Mouse (Mus musculus) heart, postnatal 0 days (tissue): Measurements from ENCODE around the gene Atcay. TPM values are rescaled to one million over a fixed set of nuclear protein-coding genes. Genes with fewer than 3 reads are reported as not detected.
"Not testable (repeated sequence)": the region's sequence is repeated elsewhere in the genome, so short reads cannot be mapped to it uniquely, and the experiment has no call there.

Source experiments
- ATAC-seq: fragments of 200-750 bp; cut with Nextera tagmentation; 2 replicates; pipeline ENCODE4 v1.8.0; 2017; ENCODE audit warnings: low read depth, moderate number of reproducible peaks, moderate library complexity; ENCODE audit not compliant: insufficient read depth
- DNase-seq: peaks from one replicate; pipeline ENCODE4 v3.0.0-alpha.2; 2016; ENCODE audit warnings: low spot score
- H3K27ac ChIP-seq: fragments of 300-500 bp; sonication (generic); 2 replicates; pipeline ENCODE4 v1.5.1; 2014; ENCODE audit warnings: low read depth, mild to moderate bottlenecking
- H3K27me3 ChIP-seq: fragments of 300-500 bp; sonication (generic); 2 replicates; pipeline ENCODE4 v1.6.1; 2014; ENCODE audit warnings: low read length, mixed read lengths; ENCODE audit not compliant: control insufficient read depth, insufficient read depth
- H3K36me3 ChIP-seq: fragments of 300-500 bp; sonication (generic); replicated peaks from 2 replicates; pipeline ENCODE4 v1.6.1; 2014; ENCODE audit warnings: low read length, mixed read lengths; ENCODE audit not compliant: control insufficient read depth, insufficient read depth
- H3K4me1 ChIP-seq: fragments of 300-500 bp; sonication (generic); 2 replicates; pipeline ENCODE4 v1.6.1; 2014; ENCODE audit warnings: antibody characterized with exemption; ENCODE audit not compliant: control insufficient read depth, insufficient read depth
- H3K4me2 ChIP-seq: fragments of 300-500 bp; sonication (generic); 2 replicates; pipeline ENCODE4 v1.6.1; 2014; ENCODE audit warnings: low read depth, mild to moderate bottlenecking, low read length, moderate library complexity
- H3K4me3 ChIP-seq: fragments of 300-500 bp; sonication (generic); 2 replicates; pipeline ENCODE4 v1.5.1; 2014; ENCODE audit warnings: low read depth, low read length
- H3K9ac ChIP-seq: fragments of 300-500 bp; sonication (generic); replicated peaks from 2 replicates; pipeline ENCODE4 v1.6.1; 2014; ENCODE audit warnings: low read depth, low read length, mixed read lengths
- H3K9me3 ChIP-seq: fragments of 300-500 bp; sonication (generic); replicated peaks from 2 replicates; pipeline ENCODE4 v1.6.1; 2016; ENCODE audit warnings: low read length; ENCODE audit not compliant: control insufficient read depth
- CTCF ChIP-seq: IDR thresholded peaks from 2 replicates; pipeline ENCODE4 v1.5.1; 2016; ENCODE audit warnings: antibody characterized with exemption, control low read depth, low read depth
- EP300 ChIP-seq: IDR thresholded peaks from 2 replicates; pipeline ENCODE4 v1.6.1; 2016; ENCODE audit warnings: antibody characterized with exemption, low read depth
- WGBS: fragments of 180-500 bp; shearing (Covaris S2); extraction: QIAGEN DNeasy Blood & Tissue Kit; methylation state at CpG from one replicate; pipeline ENCODE4 v1.1.7; 2014; 5-methylcytosine and 5-hydroxymethylcytosine counted together
- polyA plus RNA-seq: library from polyadenylated mRNA; unstranded; fragments of >200 nt; fragmentation: Nextera tagmentation; extraction: Ambion mirVana; gene quantifications from 2 replicates; pipeline ENCODE4 v1.2.1, GENCODE M21; 2015
- total RNA-seq: library from RNA; depleted of rRNA; stranded (reverse); fragments of >200 nt; gene quantifications from 2 replicates; pipeline ENCODE4 v1.2.3, GENCODE M21; 2014; ENCODE audit warnings: low replicate concordance

Gene Atcay
- total and polyA plus RNA-seq, 2 experiments from 2014 or later, result 0.25 TPM; not detected in 1

- Histone ChIP-seq H3K9me3 (no peaks in the 10 kb centered on the region), H3K27ac (no peak overlapping the region), H3K36me3 (peaks cover 25% of the 10 kb centered on the region), H3K9ac (no peak overlapping the region), H3K27me3 (no peaks in the 10 kb centered on the region), H3K4me2 (no peak overlapping the region), H3K4me1 (peaks cover 21% of the 10 kb centered on the region), H3K4me3 (no peak overlapping the region)
- DNase-seq (no peak), ATAC-seq (no peak)
- TF ChIP-seq CTCF, result no peak
- TF ChIP-seq EP300, result no peak
- 92% methylated on average over 9 of the region's 9 CpGs for WGBS
Observed at GRCm38 (mm10) chr10:81187161-81187560, 43.5 kb downstream of the Atcay start.

- Histone ChIP-seq H3K4me2 (no peak overlapping the region), H3K36me3 (peaks cover 49% of the 10 kb centered on the region), H3K9me3 (no peaks in the 10 kb centered on the region), H3K27ac (peak overlapping the region; percentile 90), H3K4me3 (no peak overlapping the region), H3K27me3 (no peaks in the 10 kb centered on the region), H3K4me1 (peaks cover 14% of the 10 kb centered on the region), H3K9ac (no peak overlapping the region)
- peak; percentile 27; the same call in 1 of the 2 replicates for TF ChIP-seq EP300
- no peak for TF ChIP-seq CTCF
- ATAC-seq (no peak), DNase-seq (peak; percentile 41)
- 9% methylated on average over 4 of the region's 4 CpGs for WGBS
Observed at GRCm38 (mm10) chr10:81184765-81185164, 45.9 kb downstream of the Atcay start.

GRCm38 (mm10) chr10:81183805-81184204, 46.8 kb downstream of the Atcay start, which contains the start of gene 4930442H23Rik:
Gene 4930442H23Rik (minus strand): TSS chr10:81183849.
- Histone ChIP-seq H3K36me3 (peaks cover 57% of the 10 kb centered on the region), H3K4me3 (peak within 1 kb of the TSS; percentile 62), H3K27me3 (no peaks in the 10 kb centered on the region), H3K4me2 (peak within 1 kb of the TSS; percentile 58), H3K9me3 (no peaks in the 10 kb centered on the region), H3K9ac (peak within 1 kb of the TSS; percentile 63), H3K4me1 (peaks cover 14% of the 10 kb centered on the region), H3K27ac (peak within 1 kb of the TSS; percentile 90)
- ATAC-seq (no peak), DNase-seq (no peak)
- TF ChIP-seq EP300 (no peak), CTCF (no peak)
- 71% methylated on average over 5 of the region's 5 CpGs for WGBS

GRCm38 (mm10) chr10:81182336-81183333, 48.0 kb downstream of the Atcay start, which contains the start of gene Dapk3:
Gene Dapk3 (plus strand): TSS chr10:81183005.
- 5% methylated on average over 53 of the region's 53 CpGs for WGBS

GRCm38 (mm10) chr10:81181860-81182259, 48.8 kb downstream of the Atcay start:
- H3K9ac ChIP-seq, H3K4me2 ChIP-seq, H3K4me3 ChIP-seq, DNase-seq, H3K9me3 ChIP-seq, H3K27me3 ChIP-seq, ATAC-seq: not testable (repeated sequence)
- Histone ChIP-seq H3K4me1 (peaks cover 23% of the 10 kb centered on the region), H3K27ac (peak overlapping the region; percentile 66), H3K36me3 (peaks cover 56% of the 10 kb centered on the region)
- WGBS, result 66% methylated on average over 12 of the region's 12 CpGs

More at GRCm38 (mm10) chr10:81182336-81183333, 48.0 kb downstream of the Atcay start, which contains the start of gene Dapk3:
- peak within 1 kb of the TSS; percentile 63 for H3K9ac ChIP-seq
- TF ChIP-seq CTCF (no peak), EP300 (peak; percentile 90)
- ATAC-seq (peak; percentile 92), DNase-seq (peak; percentile 100)
- H3K36me3 ChIP-seq, result peaks cover 60% of the 10 kb centered on the region
- no peaks in the 10 kb centered on the region for H3K9me3 ChIP-seq
- peaks cover 21% of the 10 kb centered on the region for H3K4me1 ChIP-seq
- H3K4me2 ChIP-seq, result peak within 1 kb of the TSS; percentile 58
- H3K4me3 ChIP-seq, result peak within 1 kb of the TSS; percentile 62
- no peaks in the 10 kb centered on the region for H3K27me3 ChIP-seq
- H3K27ac ChIP-seq, result peak within 1 kb of the TSS; percentile 90
